Mouse (Mus musculus) heart, adult 2 months (tissue): ENCODE measurements around the gene Ttll8. TPM values are rescaled to one million over a fixed set of nuclear protein-coding genes. Genes with fewer than 3 reads are reported as not detected.

Experiments
- DNase-seq, 2 experiments: peaks; one replicate each; pipeline ENCODE4 v3.0.0; 2021
- H3K27ac ChIP-seq: fragments of 200-600 bp; 2 replicates; pipeline ENCODE4 v1.8.1; 2022
- H3K27me3 ChIP-seq: fragments of 200-500 bp; 2 replicates; pipeline ENCODE4 v1.6.1; 2012; ENCODE audit warnings: mild to moderate bottlenecking, low read length, inconsistent platforms, mixed read lengths; ENCODE audit not compliant: control insufficient read depth, insufficient read depth
- H3K36me3 ChIP-seq: fragments of 200-500 bp; 2 replicates; pipeline ENCODE4 v1.6.1; 2012; ENCODE audit warnings: low read length, inconsistent platforms; ENCODE audit not compliant: control insufficient read depth, insufficient read depth
- H3K4me1 ChIP-seq: fragments of 200-500 bp; 2 replicates; pipeline ENCODE4 v1.6.1; 2011; ENCODE audit warnings: low read length; ENCODE audit not compliant: control insufficient read depth, insufficient read depth
- H3K4me3 ChIP-seq: fragments of 200-600 bp; 2 replicates; pipeline ENCODE4 v1.8.1; 2022
- H3K79me2 ChIP-seq: fragments of 200-500 bp; replicated peaks from 2 replicates; pipeline ENCODE4 v1.6.1; 2012; ENCODE audit warnings: mild to moderate bottlenecking, inconsistent platforms, low read length, moderate library complexity, mixed read lengths; ENCODE audit not compliant: control insufficient read depth, insufficient read depth
- H3K9ac ChIP-seq: fragments of 200-500 bp; 2 replicates; pipeline ENCODE4 v1.6.1; 2012; ENCODE audit warnings: low read depth, mild to moderate bottlenecking, control low read depth, inconsistent platforms, low read length, mixed read lengths
- CTCF ChIP-seq: fragments of 200-600 bp; IDR thresholded peaks from 2 replicates; pipeline ENCODE4 v1.8.1; 2022; ENCODE audit warnings: antibody characterized with exemption, mild to moderate bottlenecking, moderate library complexity
- EP300 ChIP-seq: fragments of 200-500 bp; IDR thresholded peaks from 2 replicates; pipeline ENCODE4 v1.6.1; 2011; ENCODE audit warnings: low read depth, low read length, control low read depth; ENCODE audit not compliant: insufficient read depth
- POLR2A ChIP-seq: fragments of 200-500 bp; IDR thresholded peaks from 2 replicates; pipeline ENCODE4 v1.6.1; 2011; ENCODE audit warnings: mild to moderate bottlenecking, low read depth, low read length, control low read depth; ENCODE audit not compliant: insufficient read depth
- WGBS: fragments of 180-500 bp; shearing (Covaris S2); methylation state at CpG from one replicate; pipeline ENCODE4 v1.1.7; 2018; 5-methylcytosine and 5-hydroxymethylcytosine counted together
- intact Hi-C: fragments of 180-260 bp; cut with DNase I; formaldehyde crosslinking; loops from one replicate; pipeline ENCODE4 v1.15.1; 2025
- polyA plus RNA-seq: library from polyadenylated mRNA; depleted of rRNA; stranded (reverse); fragments of >200 nt; gene quantifications from 2 replicates; pipeline ENCODE4 v1.2.3, GENCODE M21; 2012
- total RNA-seq, 2 experiments: library from RNA; stranded (reverse); gene quantifications; 2 replicates each; pipeline ENCODE4 v1.2.3; 2021

Gene Ttll8
- total and polyA plus RNA-seq, 3 experiments: 0.18 TPM; not detected in 2

DNA sequence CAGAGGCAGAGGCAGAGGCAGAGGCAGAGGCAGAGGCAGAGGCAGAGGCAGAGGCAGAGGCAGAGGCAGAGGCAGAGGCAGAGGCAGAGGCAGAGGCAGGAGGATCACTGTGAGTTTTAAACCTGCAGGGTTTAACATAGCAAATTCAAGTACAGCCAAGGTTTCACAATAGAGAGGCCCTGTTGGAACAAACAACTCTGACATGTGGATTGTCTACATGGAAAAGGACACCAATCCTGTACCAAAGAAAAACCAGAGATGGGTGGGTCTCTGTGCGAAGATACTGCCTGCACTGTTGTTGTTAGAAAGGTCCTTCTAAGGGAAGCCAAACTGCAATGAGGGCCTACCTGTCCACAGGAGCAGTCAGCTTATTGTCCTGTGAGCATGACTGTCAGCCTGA is 34.2 kb downstream of the Ttll8 start:
- no peak overlapping the region for H3K9ac ChIP-seq
- intact Hi-C loops: no loop called here
- no peaks in the 10 kb centered on the region for H3K36me3 ChIP-seq
- no peak overlapping the region for H3K27ac ChIP-seq
- WGBS: 96% methylated on average over 1 of the region's 1 CpGs
- DNase-seq: no peak
- H3K4me3 ChIP-seq: no peak overlapping the region
- H3K4me1 ChIP-seq: no peaks in the 10 kb centered on the region; the same call in 1 of the 2 replicates
- no peaks in the 10 kb centered on the region for H3K27me3 ChIP-seq
- TF ChIP-seq POLR2A (no peak), EP300 (no peak), CTCF (no peak)
- no peaks in the 10 kb centered on the region for H3K79me2 ChIP-seq

DNA sequence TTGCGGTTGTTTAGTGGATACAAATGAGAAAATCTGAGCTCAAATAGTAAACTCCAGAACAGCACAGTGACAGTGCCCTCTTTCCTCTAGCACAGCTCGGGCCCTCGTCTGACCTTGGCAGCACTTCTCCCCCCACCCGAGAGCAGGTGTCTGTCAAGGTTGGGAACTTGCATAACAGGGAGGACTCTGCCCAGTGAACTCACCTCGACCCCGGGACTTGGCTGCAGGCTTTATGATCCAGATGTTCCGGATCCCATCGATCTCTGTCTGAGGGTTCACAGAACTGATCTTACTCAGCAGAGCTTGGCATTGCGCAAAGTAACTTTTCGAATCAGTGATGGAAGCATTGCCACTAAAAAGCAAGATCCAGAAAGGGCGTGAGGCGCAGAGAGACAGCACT is 34.9 kb downstream of the Ttll8 start:
- Histone ChIP-seq H3K4me1 (no peaks in the 10 kb centered on the region; the same call in 1 of the 2 replicates), H3K9ac (no peak overlapping the region), H3K27ac (no peak overlapping the region), H3K4me3 (no peak overlapping the region), H3K79me2 (no peaks in the 10 kb centered on the region), H3K36me3 (no peaks in the 10 kb centered on the region), H3K27me3 (no peaks in the 10 kb centered on the region)
- DNase-seq: no peak
- no peak for TF ChIP-seq EP300
- TF ChIP-seq POLR2A: no peak
- no peak for TF ChIP-seq CTCF
- intact Hi-C loops: no loop called here
- WGBS: 75% methylated on average over 12 of the region's 12 CpGs

GRCm38 (mm10) chr15:88917126-88917525 is 37.1 kb downstream of the Ttll8 start:
- Histone ChIP-seq H3K9ac (no peak overlapping the region), H3K27ac (no peak overlapping the region), H3K79me2 (no peaks in the 10 kb centered on the region), H3K4me1 (no peaks in the 10 kb centered on the region; the same call in 1 of the 2 replicates), H3K36me3 (no peaks in the 10 kb centered on the region), H3K4me3 (no peak overlapping the region), H3K27me3 (no peaks in the 10 kb centered on the region)
- intact Hi-C loops: no loop called here
- TF ChIP-seq EP300 (no peak), POLR2A (no peak), CTCF (no peak)
- DNase-seq: no peak
- WGBS: 90% methylated on average over 8 of the region's 8 CpGs

DNA sequence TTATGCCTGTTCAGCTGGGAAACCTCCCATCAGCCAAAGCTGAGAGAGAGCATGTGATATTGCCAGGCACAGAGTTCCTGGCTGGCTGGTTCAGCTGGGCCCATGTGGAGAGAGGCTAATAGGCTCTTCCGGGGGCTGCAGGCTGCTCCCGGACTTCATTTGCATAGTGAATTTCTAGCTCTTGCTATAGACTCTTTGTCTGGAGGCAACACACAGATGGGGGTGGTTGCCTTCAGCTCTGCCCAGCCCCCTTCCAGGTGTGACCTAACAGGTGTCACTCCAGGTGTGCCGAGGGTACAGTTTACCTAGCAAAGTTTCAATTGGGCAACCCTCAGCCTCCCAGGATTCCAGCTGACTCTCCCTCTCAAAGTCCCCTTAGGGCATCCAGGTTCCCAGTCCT is 37.9 kb downstream of the Ttll8 start:
- H3K36me3 ChIP-seq: no peaks in the 10 kb centered on the region
- H3K4me1 ChIP-seq: no peaks in the 10 kb centered on the region
- no peaks in the 10 kb centered on the region for H3K27me3 ChIP-seq
- no peak for DNase-seq
- intact Hi-C loops: no loop called here
- H3K27ac ChIP-seq: no peak overlapping the region
- no peak overlapping the region for H3K4me3 ChIP-seq
- TF ChIP-seq CTCF (no peak), EP300 (no peak), POLR2A (no peak)
- 51% methylated on average over 3 of the region's 3 CpGs for WGBS
- H3K9ac ChIP-seq: no peak overlapping the region
- H3K79me2 ChIP-seq: no peaks in the 10 kb centered on the region

DNA sequence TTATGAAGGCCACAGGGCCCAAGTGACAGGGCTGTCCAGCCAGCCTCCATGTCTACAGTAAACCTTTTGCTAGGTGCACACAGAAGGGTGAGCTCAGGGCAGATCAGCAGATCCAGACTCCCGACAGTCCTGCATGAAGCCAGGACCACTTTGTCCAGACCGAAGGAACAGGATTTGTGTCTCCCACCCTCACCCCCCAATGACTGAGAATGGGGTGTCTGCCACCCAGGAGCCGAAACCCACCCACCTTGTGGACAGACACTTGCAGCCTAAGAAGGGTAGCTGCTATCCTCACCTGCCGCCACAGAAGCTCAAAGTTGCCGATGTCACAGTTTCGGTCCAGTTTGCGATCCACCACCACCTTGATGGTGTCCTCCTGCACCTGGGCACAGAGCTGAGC is 39.2 kb downstream of the Ttll8 start:
- Histone ChIP-seq H3K9ac (no peak overlapping the region), H3K4me3 (no peak overlapping the region), H3K79me2 (no peaks in the 10 kb centered on the region), H3K36me3 (no peaks in the 10 kb centered on the region), H3K27me3 (no peaks in the 10 kb centered on the region), H3K27ac (no peak overlapping the region), H3K4me1 (no peaks in the 10 kb centered on the region)
- intact Hi-C loops: no loop called here
- WGBS: 95% methylated on average over 7 of the region's 7 CpGs
- no peak for DNase-seq
- TF ChIP-seq CTCF (no peak), POLR2A (no peak), EP300 (no peak)

DNA sequence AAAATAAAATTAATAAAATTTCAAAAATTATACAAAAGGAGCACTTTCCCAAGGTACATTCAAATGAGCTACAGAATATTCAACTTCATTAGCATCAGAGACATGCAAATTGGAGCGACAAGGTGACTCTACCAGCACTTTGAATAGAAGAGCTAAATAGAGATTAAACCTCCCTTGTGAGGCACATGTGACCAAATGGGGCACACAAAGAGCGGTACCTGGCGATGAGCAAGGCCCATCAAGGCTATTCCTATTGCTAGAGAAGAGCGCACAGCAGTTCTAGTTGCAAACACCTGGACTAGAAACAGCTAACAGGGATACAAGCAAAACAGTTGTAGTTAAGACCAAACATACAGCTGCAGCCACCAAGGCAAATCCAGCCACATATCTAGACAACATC is 47.9 kb downstream of the Ttll8 start:
- Histone ChIP-seq H3K27me3 (no peaks in the 10 kb centered on the region), H3K4me1 (no peaks in the 10 kb centered on the region), H3K79me2 (no peaks in the 10 kb centered on the region), H3K36me3 (no peaks in the 10 kb centered on the region), H3K4me3 (no peak overlapping the region), H3K9ac (no peak overlapping the region), H3K27ac (no peak overlapping the region)
- no peak for DNase-seq
- intact Hi-C loops: no loop called here
- TF ChIP-seq POLR2A: no peak
- no peak for TF ChIP-seq CTCF
- TF ChIP-seq EP300: no peak
- 77% methylated on average over 4 of the region's 4 CpGs for WGBS
